Mouse (Mus musculus) E14TG2a.4 (cell line): ENCODE data around the gene Znrf4.
"Not testable (repeated sequence)": the region's sequence is repeated elsewhere in the genome, so short reads cannot be mapped to it uniquely, and the experiment has no call there.

Experiments used
- H3K27me3 ChIP-seq: 2 replicates; pipeline ENCODE4 v1.6.1; 2014; ENCODE audit warnings: low read length, control low read depth; ENCODE audit not compliant: insufficient read depth
- H3K36me3 ChIP-seq: 2 replicates; pipeline ENCODE4 v1.6.1; 2014; ENCODE audit warnings: low read length, control low read depth; ENCODE audit not compliant: insufficient read depth
- H3K4me1 ChIP-seq: replicated peaks from 2 replicates; pipeline ENCODE4 v1.6.1; 2014; ENCODE audit warnings: low read depth, low read length, control low read depth
- H3K4me3 ChIP-seq: replicated peaks from 2 replicates; pipeline ENCODE4 v1.5.1; 2014; ENCODE audit warnings: mild to moderate bottlenecking, low read length
- H3K9me3 ChIP-seq: 2 replicates; pipeline ENCODE4 v1.6.1; 2014; ENCODE audit warnings: low read length, control low read depth
- CTCF ChIP-seq: conservative IDR thresholded peaks from 2 replicates; pipeline ENCODE4 v1.5.1; 2014; ENCODE audit warnings: low read length
- NANOG ChIP-seq: IDR thresholded peaks from 2 replicates; pipeline ENCODE4 v1.6.1; 2014; ENCODE audit warnings: borderline replicate concordance, low read length, mixed read lengths
- POU5F1 ChIP-seq: IDR thresholded peaks from 2 replicates; pipeline ENCODE4 v1.6.1; 2014; ENCODE audit warnings: low read length, borderline replicate concordance

Znrf4 gene

GRCm38 (mm10) chr17:56506417-56507065 is 5.7 kb downstream of the Znrf4 start:
- TF ChIP-seq NANOG (no peak), POU5F1 (no peak), CTCF (no peak)
- H3K4me1 ChIP-seq: peaks cover 60% of the 10 kb centered on the region
- H3K36me3 ChIP-seq: no peaks in the 10 kb centered on the region
- H3K9me3 ChIP-seq: no peaks in the 10 kb centered on the region
- peaks cover 36% of the 10 kb centered on the region for H3K27me3 ChIP-seq
- H3K4me3 ChIP-seq: peak overlapping the region; percentile 88

GRCm38 (mm10) chr17:56505401-56505800 is 6.8 kb downstream of the Znrf4 start:
- H3K27me3 ChIP-seq: peaks cover 35% of the 10 kb centered on the region
- no peak overlapping the region for H3K4me3 ChIP-seq
- H3K36me3 ChIP-seq: no peaks in the 10 kb centered on the region
- no peaks in the 10 kb centered on the region for H3K9me3 ChIP-seq
- TF ChIP-seq NANOG (no peak), CTCF (no peak), POU5F1 (no peak)
- peaks cover 49% of the 10 kb centered on the region for H3K4me1 ChIP-seq

DNA sequence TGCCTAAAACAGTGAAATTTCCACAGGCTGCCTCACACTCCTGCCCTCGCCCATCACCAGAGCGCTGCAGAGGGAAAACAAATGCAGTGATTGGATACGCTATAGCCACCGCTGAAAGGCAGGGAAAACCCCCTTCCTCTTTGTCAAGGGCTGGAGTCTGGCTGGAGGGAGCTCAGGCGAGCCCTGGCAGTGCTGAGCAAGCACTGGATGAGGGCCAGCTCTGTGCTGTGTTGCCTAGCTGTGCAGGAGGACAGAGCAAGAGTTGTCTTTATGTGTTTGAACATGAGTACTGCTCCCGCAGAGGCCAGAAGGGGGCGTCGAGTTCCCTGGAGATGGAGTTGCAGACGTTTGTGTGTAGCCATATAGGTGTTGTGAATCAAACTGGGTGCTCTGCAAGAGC is 9.7 kb downstream of the Znrf4 start:
- Histone ChIP-seq H3K27me3 (peaks cover 49% of the 10 kb centered on the region), H3K4me3 (no peak overlapping the region), H3K9me3 (no peaks in the 10 kb centered on the region), H3K4me1 (peaks cover 28% of the 10 kb centered on the region), H3K36me3 (no peaks in the 10 kb centered on the region)
- TF ChIP-seq CTCF (peak; percentile 32), POU5F1 (no peak)

GRCm38 (mm10) chr17:56501635-56502400 is 10.4 kb downstream of the Znrf4 start:
- H3K4me3 ChIP-seq, H3K36me3 ChIP-seq, H3K9me3 ChIP-seq: not testable (repeated sequence)
- Histone ChIP-seq H3K4me1 (peaks cover 21% of the 10 kb centered on the region), H3K27me3 (peaks cover 55% of the 10 kb centered on the region)

GRCm38 (mm10) chr17:56499229-56499628 is 13.0 kb downstream of the Znrf4 start:
- Histone ChIP-seq H3K36me3 (no peaks in the 10 kb centered on the region), H3K27me3 (peaks cover 59% of the 10 kb centered on the region), H3K4me3 (no peak overlapping the region), H3K4me1 (0 out of 2 replicates have a peak, but pooled peaks cover 3% of the 10 kb centered on the region), H3K9me3 (peaks cover 10% of the 10 kb centered on the region)
- TF ChIP-seq POU5F1 (no peak), NANOG (no peak), CTCF (no peak)

DNA sequence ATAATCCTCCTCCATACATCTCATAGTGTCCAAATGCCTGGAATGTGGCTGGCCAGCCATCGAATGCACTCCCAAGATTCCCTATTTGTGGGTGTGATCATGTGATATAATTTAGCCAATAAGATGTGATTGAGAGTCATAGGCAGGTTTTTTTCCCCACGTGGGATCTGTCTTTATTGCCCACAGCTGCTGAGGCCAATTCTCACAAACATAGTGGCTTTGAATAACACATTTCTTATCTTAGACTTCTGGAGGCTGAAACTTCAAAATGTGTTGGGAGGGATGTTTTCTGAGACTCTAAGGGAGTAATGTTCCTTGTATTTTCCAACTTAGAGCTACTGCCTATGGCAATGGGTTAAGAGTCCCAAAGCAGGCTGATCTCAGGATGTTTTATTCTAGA is 17.8 kb downstream of the Znrf4 start:
- no peaks in the 10 kb centered on the region for H3K36me3 ChIP-seq
- no peaks in the 10 kb centered on the region for H3K4me1 ChIP-seq
- TF ChIP-seq NANOG (no peak), CTCF (no peak), POU5F1 (no peak)
- no peak overlapping the region for H3K4me3 ChIP-seq
- H3K27me3 ChIP-seq: peaks cover 68% of the 10 kb centered on the region
- peaks cover 28% of the 10 kb centered on the region for H3K9me3 ChIP-seq

DNA sequence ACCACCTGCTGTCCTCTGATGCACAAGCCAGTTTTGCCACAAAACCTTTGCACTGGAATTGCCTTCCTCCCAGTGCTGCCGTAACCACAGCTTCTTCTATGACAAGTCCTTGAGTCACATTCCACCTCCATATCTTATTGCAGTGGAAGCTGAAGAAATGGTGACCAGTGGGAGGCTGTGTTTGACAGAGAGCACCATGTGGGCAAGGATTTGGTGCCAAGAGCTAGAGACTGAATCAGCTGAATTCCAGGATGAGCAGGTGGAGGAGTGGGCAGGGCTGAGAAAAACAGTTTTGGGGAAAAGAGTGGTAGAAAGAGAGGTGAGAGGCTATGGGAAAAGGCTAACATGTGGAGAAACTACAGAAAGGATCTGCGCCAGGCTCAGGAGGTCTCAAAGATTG is 18.4 kb downstream of the Znrf4 start:
- Histone ChIP-seq H3K36me3 (no peaks in the 10 kb centered on the region), H3K4me1 (peaks cover 3% of the 10 kb centered on the region), H3K4me3 (no peak overlapping the region), H3K9me3 (peaks cover 28% of the 10 kb centered on the region), H3K27me3 (peaks cover 67% of the 10 kb centered on the region)
- no peak for TF ChIP-seq CTCF
- no peak for TF ChIP-seq NANOG
- no peak for TF ChIP-seq POU5F1

DNA sequence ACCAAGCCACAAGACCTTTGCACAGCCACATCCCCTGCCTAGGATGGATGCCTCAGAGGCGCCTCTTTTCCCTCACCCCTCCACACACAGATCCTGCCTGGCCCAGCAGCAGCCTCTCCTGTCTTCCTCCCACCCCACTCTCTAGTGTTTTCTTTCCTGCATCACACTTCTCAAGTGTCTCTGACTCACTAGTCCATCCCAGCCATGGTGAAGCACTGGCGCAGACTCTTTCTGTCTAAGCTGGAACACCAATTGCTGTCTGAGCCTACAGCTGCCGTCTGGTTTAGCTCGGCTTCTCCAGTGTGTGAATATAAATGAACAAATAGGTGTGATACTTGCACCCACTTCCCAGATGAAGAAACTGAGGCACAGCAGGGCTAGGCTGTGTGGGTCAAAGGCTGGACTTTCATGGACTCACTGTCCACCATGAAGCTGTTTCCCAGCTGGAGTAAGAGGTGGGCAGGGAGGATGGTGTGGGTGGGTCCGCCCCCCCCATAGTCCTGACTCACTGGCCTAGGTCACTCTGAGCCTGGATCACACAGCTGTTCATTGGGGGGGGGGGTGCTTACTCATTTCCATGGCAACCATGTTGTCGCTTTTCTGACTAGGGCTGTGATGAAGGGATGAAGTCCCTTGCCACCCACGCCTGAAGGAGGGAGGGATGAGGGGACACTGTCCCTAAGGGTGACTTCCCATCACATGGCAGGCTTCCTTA is 21.6 kb downstream of the Znrf4 start:
- H3K4me3 ChIP-seq: no peak overlapping the region
- no peak for TF ChIP-seq NANOG
- TF ChIP-seq CTCF: no peak
- no peak for TF ChIP-seq POU5F1
- H3K9me3 ChIP-seq: peaks cover 28% of the 10 kb centered on the region
- peaks cover 59% of the 10 kb centered on the region for H3K27me3 ChIP-seq
- peaks cover 23% of the 10 kb centered on the region for H3K4me1 ChIP-seq
- H3K36me3 ChIP-seq: no peaks in the 10 kb centered on the region
